Mouse (Mus musculus) liver, adult 2 months (tissue): ENCODE results near the gene Hmgn2.

Source experiments
- CTCF ChIP-seq: fragments of 200-500 bp; IDR thresholded peaks from 2 replicates; pipeline ENCODE4 v1.5.1; 2011; ENCODE audit warnings: low read depth, low read length, control low read depth
- POLR2A ChIP-seq: fragments of 200-500 bp; IDR thresholded peaks from 2 replicates; pipeline ENCODE4 v1.6.1; 2011; ENCODE audit warnings: low read length, control low read depth; ENCODE audit not compliant: insufficient read depth; ENCODE audit errors: extremely low read depth

- no peak for TF ChIP-seq CTCF
- no peak for TF ChIP-seq POLR2A
These were observed 39.7 kb downstream of the Hmgn2 start for GRCm38 (mm10) chr4:133928576-133929277.
